Mouse (Mus musculus) brown adipose tissue, adult 24 weeks (tissue): ENCODE data around the gene Tfe3. TPM values are rescaled to one million over a fixed set of nuclear protein-coding genes. Genes with fewer than 3 reads are reported as not detected.
"Not testable (repeated sequence)": the region's sequence is repeated elsewhere in the genome, so short reads cannot be mapped to it uniquely, and the experiment has no call there.

ENCODE experiments used
- H3K27ac ChIP-seq: fragments of 200-500 bp; replicated peaks from 2 replicates; pipeline ENCODE4 v1.5.1; 2012; ENCODE audit warnings: low read depth, mild to moderate bottlenecking, low read length
- H3K4me1 ChIP-seq: fragments of 200-500 bp; 2 replicates; pipeline ENCODE4 v1.6.1; 2012; ENCODE audit warnings: low read length, mixed read lengths; ENCODE audit not compliant: control insufficient read depth, insufficient read depth, insufficient read length
- H3K4me3 ChIP-seq: fragments of 200-500 bp; 2 replicates; pipeline ENCODE4 v1.5.1; 2012; ENCODE audit warnings: low read depth, mild to moderate bottlenecking, low read length, moderate library complexity; ENCODE audit not compliant: insufficient read depth
- polyA plus RNA-seq: library from polyadenylated mRNA; stranded (reverse); fragments of >200 nt; gene quantifications from 2 replicates; pipeline ENCODE4 v1.2.4, GENCODE M21; 2012; ENCODE audit not compliant: missing spikeins, insufficient read depth, insufficient read length

Tfe3 gene
- polyA plus RNA-seq, 1 experiment: 22.3 TPM

- no peak overlapping the region for H3K27ac ChIP-seq
- H3K4me3 ChIP-seq: no peak overlapping the region
Measured at GRCm38 (mm10) chrX:7740082-7740819, 22.1 kb upstream of the Tfe3 start.

DNA sequence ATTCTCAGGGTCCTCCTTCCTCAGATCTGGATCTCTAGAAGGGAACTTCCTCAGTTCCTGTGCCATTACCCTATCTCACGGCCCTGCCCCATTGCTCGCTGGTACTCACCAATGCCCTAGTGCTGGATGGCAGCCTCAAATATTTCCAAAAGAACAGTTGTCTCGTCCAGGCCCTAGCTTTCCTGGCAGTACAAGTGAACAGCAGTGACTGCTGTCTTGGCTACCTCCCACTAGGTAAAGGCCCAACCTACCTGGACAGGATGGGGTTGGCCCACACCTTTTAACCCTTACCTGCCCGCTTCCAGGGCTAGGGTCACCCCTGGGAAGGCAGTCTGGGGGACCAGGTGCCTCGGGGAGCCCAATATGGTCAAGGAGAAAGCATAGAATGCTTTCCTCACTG, 21.3 kb upstream of the Tfe3 start:
- no peak overlapping the region for H3K27ac ChIP-seq
- no peak overlapping the region for H3K4me3 ChIP-seq
- no peaks in the 10 kb centered on the region for H3K4me1 ChIP-seq

More at GRCm38 (mm10) chrX:7740082-7740819, 22.1 kb upstream of the Tfe3 start:
- no peaks in the 10 kb centered on the region for H3K4me1 ChIP-seq

GRCm38 (mm10) chrX:7743470-7743869, 18.9 kb upstream of the Tfe3 start:
- no peak overlapping the region for H3K27ac ChIP-seq
- H3K4me1 ChIP-seq: no peaks in the 10 kb centered on the region
- H3K4me3 ChIP-seq: no peak overlapping the region

GRCm38 (mm10) chrX:7744940-7745339, 17.4 kb upstream of the Tfe3 start:
- Histone ChIP-seq H3K27ac (no peak overlapping the region), H3K4me3 (no peak overlapping the region), H3K4me1 (no peaks in the 10 kb centered on the region)

DNA sequence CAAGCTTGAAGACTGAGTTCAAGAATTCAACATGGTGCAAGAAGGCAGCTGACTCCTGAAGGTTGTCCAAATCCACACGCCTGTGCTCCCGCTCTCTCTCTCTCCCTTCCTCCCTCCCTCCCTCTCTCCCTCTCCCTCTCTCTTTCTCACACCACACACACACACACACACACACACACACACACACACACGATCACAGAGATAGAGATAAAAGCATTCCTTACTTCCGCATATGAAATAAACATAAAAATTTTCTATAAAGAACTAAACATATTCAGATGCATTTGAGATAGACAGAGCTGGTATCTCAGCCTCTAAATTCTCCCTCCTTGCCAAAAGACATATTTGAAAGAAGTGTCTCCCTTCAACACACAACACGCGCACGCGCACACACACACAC, 16.9 kb upstream of the Tfe3 start:
- Histone ChIP-seq H3K4me1 (no peaks in the 10 kb centered on the region; the same call in 1 of the 2 replicates), H3K4me3 (no peak overlapping the region), H3K27ac (no peak overlapping the region)

- Histone ChIP-seq H3K4me3 (peak within 1 kb of the TSS; percentile 75), H3K27ac (no peak within 1 kb of the TSS), H3K4me1 (no peaks in the 10 kb centered on the region; the same call in 1 of the 2 replicates)
Measured at GRCm38 (mm10) chrX:7750432-7751116, 11.8 kb upstream of the Tfe3 start, which contains the start of gene Ccdc120. Gene Ccdc120 (minus strand): TSS chrX:7750905.

- H3K4me3 ChIP-seq, H3K27ac ChIP-seq, H3K4me1 ChIP-seq: not testable (repeated sequence)
Measured at GRCm38 (mm10) chrX:7753627-7754026, 8.7 kb upstream of the Tfe3 start.

GRCm38 (mm10) chrX:7762921-7763197, 499 bp downstream of the Tfe3 start:
- Histone ChIP-seq H3K27ac (peak overlapping the region; percentile 91), H3K4me1 (no peaks in the 10 kb centered on the region), H3K4me3 (peak overlapping the region; percentile 96)

GRCm38 (mm10) chrX:7763631-7764393, 1.5 kb downstream of the Tfe3 start:
- peak overlapping the region; percentile 96 for H3K4me3 ChIP-seq
- peak overlapping the region; percentile 91 for H3K27ac ChIP-seq
- no peaks in the 10 kb centered on the region for H3K4me1 ChIP-seq

DNA sequence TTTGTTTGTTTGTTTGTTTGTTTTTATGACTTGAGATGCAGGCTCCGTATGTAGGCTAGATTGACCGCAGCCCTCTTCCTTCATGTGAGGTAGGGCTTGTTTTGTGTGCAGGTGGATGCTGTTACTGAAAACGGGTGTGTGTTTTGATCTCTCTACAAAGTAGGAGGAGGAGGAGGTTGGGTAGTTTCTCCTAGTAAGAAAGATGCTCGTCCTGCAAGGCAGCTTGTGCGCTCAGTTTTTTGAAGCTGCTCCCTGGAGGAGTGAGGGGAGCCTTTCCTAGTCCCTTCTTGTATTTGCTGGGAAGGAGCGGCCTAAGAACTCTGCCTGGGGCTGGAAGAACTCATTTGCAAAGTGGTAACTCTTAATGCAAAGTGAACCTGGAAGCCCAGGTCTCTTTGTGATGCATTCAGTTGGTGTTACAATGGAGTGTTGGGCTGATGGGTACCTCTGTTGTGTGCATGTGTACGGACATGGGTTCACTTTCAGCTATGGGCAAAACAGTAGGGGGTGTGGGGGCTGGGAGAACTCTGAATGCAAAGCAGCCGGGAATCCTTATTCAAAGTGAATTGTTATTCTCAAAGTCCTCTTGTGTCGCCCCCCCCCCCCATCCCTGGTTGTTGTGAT, 2.4 kb downstream of the Tfe3 start:
- H3K4me3 ChIP-seq: peak overlapping the region; percentile 96
- H3K27ac ChIP-seq: peak overlapping the region; percentile 74
- H3K4me1 ChIP-seq: no peaks in the 10 kb centered on the region

GRCm38 (mm10) chrX:7765281-7765670, 2.9 kb downstream of the Tfe3 start:
- Histone ChIP-seq H3K4me1 (no peaks in the 10 kb centered on the region), H3K4me3 (peak overlapping the region; percentile 96), H3K27ac (peak overlapping the region; percentile 74)

DNA sequence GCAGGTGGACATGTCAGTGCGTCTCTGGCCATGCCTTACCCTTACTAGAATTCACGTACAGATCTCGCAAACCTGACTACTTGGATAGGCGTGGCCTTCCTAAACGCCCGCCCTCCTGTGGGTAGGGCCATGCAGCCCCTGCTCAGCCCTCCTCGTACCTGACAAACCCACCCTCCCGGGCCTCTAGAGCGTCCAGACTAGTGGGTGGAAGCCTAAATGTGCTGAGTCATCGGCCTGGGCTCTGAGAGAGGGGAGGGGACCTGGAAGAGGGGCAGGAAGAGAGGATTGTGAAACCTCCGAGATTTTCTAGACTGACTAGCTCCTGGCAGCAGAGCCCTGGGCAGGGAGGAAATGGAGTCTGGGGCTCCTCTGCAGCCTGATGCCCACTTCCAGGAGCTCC, 3.4 kb downstream of the Tfe3 start:
- H3K4me3 ChIP-seq: peak overlapping the region; percentile 96
- H3K27ac ChIP-seq: peak overlapping the region; percentile 74
- no peaks in the 10 kb centered on the region for H3K4me1 ChIP-seq

GRCm38 (mm10) chrX:7769302-7770017, 7.1 kb downstream of the Tfe3 start:
- Histone ChIP-seq H3K4me1 (no peaks in the 10 kb centered on the region), H3K27ac (no peak overlapping the region), H3K4me3 (no peak overlapping the region)

DNA sequence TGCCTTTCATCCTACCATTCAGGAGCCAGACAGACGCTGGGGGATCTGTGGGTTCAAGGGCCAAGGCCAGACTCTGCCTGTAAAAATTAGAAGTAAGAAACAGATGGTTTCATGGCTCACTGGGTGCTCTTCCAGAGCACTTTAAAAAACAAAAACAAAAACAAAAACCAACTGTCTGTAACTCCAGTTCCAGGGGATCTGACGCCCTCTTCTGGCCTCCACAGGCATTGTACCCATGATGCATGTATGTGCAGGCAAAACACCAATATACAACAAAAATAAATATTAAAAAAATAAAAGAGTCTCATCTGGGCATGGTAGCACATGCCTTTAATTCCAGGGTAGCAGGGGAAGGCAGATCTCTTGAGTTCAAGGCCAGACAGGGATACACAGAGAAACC, 10.4 kb downstream of the Tfe3 start:
- H3K4me1 ChIP-seq: no peaks in the 10 kb centered on the region
- no peak overlapping the region for H3K27ac ChIP-seq
- H3K4me3 ChIP-seq: no peak overlapping the region
